Mouse (Mus musculus): ENCODE measurements around the gene Dnah2. TPM values are rescaled to one million over a fixed set of nuclear protein-coding genes. Genes with fewer than 3 reads are reported as not detected.

The Dnah2 gene
- polyA plus RNA-seq, 1 experiment from 2014 or later: 1.9 TPM

- peaks cover 21% of the 10 kb centered on the region for H3K27me3 ChIP-seq (ENCODE audit: low read depth, poor library complexity, severe bottlenecking)
- WGBS: under 1% methylated on average over 59 of the region's 59 CpGs
- H3K9me3 ChIP-seq (replicated peaks): no peaks in the 10 kb centered on the region
- H3K36me3 ChIP-seq: peaks cover 55% of the 10 kb centered on the region
- H3K4me3 ChIP-seq: peak within 1 kb of the TSS; percentile 94
- peak within 1 kb of the TSS; percentile 97 for H3K27ac ChIP-seq (replicated peaks)
- H3K4me1 ChIP-seq: peaks cover 99% of the 10 kb centered on the region
- peak; percentile 84 for DNase-seq (ENCODE audit: low spot score)
Measured at GRCm38 (mm10) chr11:69559851-69560765, 11.2 kb upstream of the Dnah2 start, which contains the start of gene Efnb3. Efnb3 (minus strand) TSS chr11:69560205.

GRCm38 (mm10) chr11:69559183-69559582 is 10.3 kb upstream of the Dnah2 start:
- Histone ChIP-seq H3K36me3 (peaks cover 54% of the 10 kb centered on the region), H3K9me3 (replicated peaks) (no peaks in the 10 kb centered on the region), H3K27ac (replicated peaks) (peak overlapping the region; percentile 97), H3K4me3 (peak overlapping the region; percentile 94), H3K4me1 (peaks cover 99% of the 10 kb centered on the region), H3K27me3 (ENCODE audit: low read depth, poor library complexity, severe bottlenecking) (peaks cover 21% of the 10 kb centered on the region)
- 12% methylated on average over 5 of the region's 5 CpGs for WGBS
- no peak for DNase-seq (ENCODE audit: low spot score)

- Histone ChIP-seq H3K4me1 (peaks cover 99% of the 10 kb centered on the region), H3K27ac (replicated peaks) (peak overlapping the region; percentile 97)
- 25% methylated on average over 6 of the region's 6 CpGs for WGBS
Measured at GRCm38 (mm10) chr11:69558756-69559155, 9.8 kb upstream of the Dnah2 start.

GRCm38 (mm10) chr11:69557381-69557958 is 8.6 kb upstream of the Dnah2 start:
- Histone ChIP-seq H3K4me1 (peaks cover 100% of the 10 kb centered on the region), H3K27ac (replicated peaks) (peak overlapping the region; percentile 79)
- WGBS: 16% methylated on average over 14 of the region's 14 CpGs

More at GRCm38 (mm10) chr11:69558756-69559155, 9.8 kb upstream of the Dnah2 start:
- H3K9me3 ChIP-seq (replicated peaks): no peaks in the 10 kb centered on the region
- H3K36me3 ChIP-seq: peaks cover 52% of the 10 kb centered on the region
- peak overlapping the region; percentile 94 for H3K4me3 ChIP-seq
- DNase-seq (ENCODE audit: low spot score): peak; percentile 37
- peaks cover 19% of the 10 kb centered on the region for H3K27me3 ChIP-seq (ENCODE audit: low read depth, poor library complexity, severe bottlenecking)

GRCm38 (mm10) chr11:69554539-69555140 is 5.7 kb upstream of the Dnah2 start:
- Histone ChIP-seq H3K36me3 (peaks cover 27% of the 10 kb centered on the region), H3K4me1 (peaks cover 97% of the 10 kb centered on the region), H3K9me3 (replicated peaks) (no peaks in the 10 kb centered on the region), H3K4me3 (peak overlapping the region; percentile 39; the same call in 1 of the 2 replicates), H3K27me3 (ENCODE audit: low read depth, poor library complexity, severe bottlenecking) (no peaks in the 10 kb centered on the region), H3K27ac (replicated peaks) (peak overlapping the region; percentile 93)
- DNase-seq (ENCODE audit: low spot score): no peak
- 81% methylated on average over 5 of the region's 5 CpGs for WGBS

More at GRCm38 (mm10) chr11:69557381-69557958, 8.6 kb upstream of the Dnah2 start:
- Histone ChIP-seq H3K4me3 (peak overlapping the region; percentile 94), H3K27me3 (ENCODE audit: low read depth, poor library complexity, severe bottlenecking) (peaks cover 7% of the 10 kb centered on the region), H3K36me3 (peaks cover 39% of the 10 kb centered on the region), H3K9me3 (replicated peaks) (no peaks in the 10 kb centered on the region)
- DNase-seq (ENCODE audit: low spot score): peak; percentile 70

GRCm38 (mm10) chr11:69553341-69553721 is 4.4 kb upstream of the Dnah2 start:
- DNase-seq (ENCODE audit: low spot score): no peak
- H3K27me3 ChIP-seq (ENCODE audit: low read depth, poor library complexity, severe bottlenecking): peaks cover 11% of the 10 kb centered on the region; the same call in 1 of the 2 replicates
- WGBS: 0% methylated on average over 2 of the region's 2 CpGs
- H3K4me1 ChIP-seq: peaks cover 97% of the 10 kb centered on the region
- peak overlapping the region; percentile 93 for H3K27ac ChIP-seq (replicated peaks)
- peak overlapping the region; percentile 39 for H3K4me3 ChIP-seq
- H3K9me3 ChIP-seq (replicated peaks): no peaks in the 10 kb centered on the region
- peaks cover 27% of the 10 kb centered on the region for H3K36me3 ChIP-seq

GRCm38 (mm10) chr11:69552622-69553340 is 3.9 kb upstream of the Dnah2 start:
- peaks cover 97% of the 10 kb centered on the region for H3K4me1 ChIP-seq
- H3K36me3 ChIP-seq: peaks cover 27% of the 10 kb centered on the region
- H3K9me3 ChIP-seq (replicated peaks): no peaks in the 10 kb centered on the region
- peak; percentile 96 for DNase-seq (ENCODE audit: low spot score)
- peak overlapping the region; percentile 93 for H3K27ac ChIP-seq (replicated peaks)
- peaks cover 16% of the 10 kb centered on the region; the same call in 1 of the 2 replicates for H3K27me3 ChIP-seq (ENCODE audit: low read depth, poor library complexity, severe bottlenecking)
- peak overlapping the region; percentile 39 for H3K4me3 ChIP-seq
- WGBS: 13% methylated on average over 14 of the region's 14 CpGs

- WGBS: 63% methylated on average over 4 of the region's 4 CpGs
- Histone ChIP-seq H3K4me1 (peaks cover 97% of the 10 kb centered on the region), H3K4me3 (no peak overlapping the region), H3K36me3 (peaks cover 22% of the 10 kb centered on the region), H3K9me3 (replicated peaks) (no peaks in the 10 kb centered on the region), H3K27me3 (ENCODE audit: low read depth, poor library complexity, severe bottlenecking) (peaks cover 17% of the 10 kb centered on the region; the same call in 1 of the 2 replicates), H3K27ac (replicated peaks) (peak overlapping the region; percentile 67)
- DNase-seq (ENCODE audit: low spot score): no peak
Measured at GRCm38 (mm10) chr11:69551310-69551709, 2.4 kb upstream of the Dnah2 start.

- WGBS: 5% methylated on average over 15 of the region's 15 CpGs
- Histone ChIP-seq H3K27ac (replicated peaks) (peak overlapping the region; percentile 96), H3K4me1 (peaks cover 92% of the 10 kb centered on the region), H3K4me3 (peak overlapping the region; percentile 60), H3K36me3 (no peaks in the 10 kb centered on the region), H3K9me3 (replicated peaks) (no peaks in the 10 kb centered on the region), H3K27me3 (ENCODE audit: low read depth, poor library complexity, severe bottlenecking) (peaks cover 17% of the 10 kb centered on the region; the same call in 1 of the 2 replicates)
- no peak for DNase-seq (ENCODE audit: low spot score)
Measured at GRCm38 (mm10) chr11:69547071-69547470, 1.8 kb downstream of the Dnah2 start.

GRCm38 (mm10) chr11:69546423-69547053 is 2.4 kb downstream of the Dnah2 start:
- H3K4me1 ChIP-seq: peaks cover 88% of the 10 kb centered on the region
- under 1% methylated on average over 44 of the region's 44 CpGs for WGBS

GRCm38 (mm10) chr11:69545957-69546356 is 3.0 kb downstream of the Dnah2 start:
- no peak for DNase-seq (ENCODE audit: low spot score)
- H3K36me3 ChIP-seq: no peaks in the 10 kb centered on the region
- peak overlapping the region; percentile 60 for H3K4me3 ChIP-seq
- peaks cover 83% of the 10 kb centered on the region for H3K4me1 ChIP-seq
- H3K27ac ChIP-seq (replicated peaks): peak overlapping the region; percentile 96
- H3K27me3 ChIP-seq (ENCODE audit: low read depth, poor library complexity, severe bottlenecking): peaks cover 17% of the 10 kb centered on the region; the same call in 1 of the 2 replicates
- no peaks in the 10 kb centered on the region for H3K9me3 ChIP-seq (replicated peaks)
- WGBS: 10% methylated on average over 7 of the region's 7 CpGs

More at GRCm38 (mm10) chr11:69546423-69547053, 2.4 kb downstream of the Dnah2 start:
- H3K27ac ChIP-seq (replicated peaks): peak overlapping the region; percentile 96
- peaks cover 17% of the 10 kb centered on the region; the same call in 1 of the 2 replicates for H3K27me3 ChIP-seq (ENCODE audit: low read depth, poor library complexity, severe bottlenecking)
- H3K4me3 ChIP-seq: peak overlapping the region; percentile 60
- no peaks in the 10 kb centered on the region for H3K9me3 ChIP-seq (replicated peaks)
- DNase-seq (ENCODE audit: low spot score): peak; percentile 83
- no peaks in the 10 kb centered on the region for H3K36me3 ChIP-seq
